Mouse (Mus musculus) embryonic facial prominence, embryonic 13.5 days (tissue): ENCODE measurements around the gene Gm5624. TPM values are rescaled to one million over a fixed set of nuclear protein-coding genes. Genes with fewer than 3 reads are reported as not detected.
"Not testable (repeated sequence)": the region's sequence is repeated elsewhere in the genome, so short reads cannot be mapped to it uniquely, and the experiment has no call there.

Experiments used
- ATAC-seq: fragments of 200-750 bp; cut with Nextera tagmentation; 2 replicates; pipeline ENCODE4 v1.8.0; 2017; ENCODE audit warnings: low read depth; ENCODE audit not compliant: insufficient number of reproducible peaks, insufficient read depth, low FRiP score, low TSS enrichment
- H3K27ac ChIP-seq: fragments of 300-500 bp; sonication (generic); 2 replicates; pipeline ENCODE4 v1.5.1; 2015; ENCODE audit warnings: moderate library complexity, mild to moderate bottlenecking, inconsistent platforms
- H3K27me3 ChIP-seq: fragments of 300-500 bp; sonication (generic); 2 replicates; pipeline ENCODE4 v1.6.1; 2015; ENCODE audit warnings: mild to moderate bottlenecking, inconsistent platforms
- H3K36me3 ChIP-seq: fragments of 300-500 bp; sonication (generic); 2 replicates; pipeline ENCODE4 v1.6.1; 2015; ENCODE audit warnings: mild to moderate bottlenecking, inconsistent platforms
- H3K4me1 ChIP-seq: fragments of 300-500 bp; sonication (generic); 2 replicates; pipeline ENCODE4 v1.6.1; 2015; ENCODE audit warnings: inconsistent platforms
- H3K4me2 ChIP-seq: fragments of 300-500 bp; sonication (generic); 2 replicates; pipeline ENCODE4 v1.6.1; 2015; ENCODE audit warnings: moderate library complexity, mild to moderate bottlenecking, inconsistent platforms
- H3K4me3 ChIP-seq: fragments of 300-500 bp; sonication (generic); 2 replicates; pipeline ENCODE4 v1.5.1; 2015; ENCODE audit warnings: mild to moderate bottlenecking, inconsistent platforms
- H3K9ac ChIP-seq: fragments of 300-500 bp; sonication (generic); 2 replicates; pipeline ENCODE4 v1.6.1; 2015; ENCODE audit warnings: mild to moderate bottlenecking, inconsistent platforms
- H3K9me3 ChIP-seq: fragments of 300-500 bp; sonication (generic); 2 replicates; pipeline ENCODE4 v1.6.1; 2016; ENCODE audit warnings: inconsistent platforms
- WGBS: fragments of 180-500 bp; shearing (Covaris S2); methylation state at CpG from one replicate; pipeline ENCODE4 v1.1.7; 2015; ENCODE audit warnings: mixed read lengths; 5-methylcytosine and 5-hydroxymethylcytosine counted together
- polyA plus RNA-seq: library from polyadenylated mRNA; unstranded; fragments of >200 nt; fragmentation: Nextera tagmentation; extraction: Ambion mirVana; gene quantifications from 2 replicates; pipeline ENCODE4 v1.2.1, GENCODE M21; 2015

Gm5624 gene
- not detected in 2 replicates for polyA plus RNA-seq

DNA sequence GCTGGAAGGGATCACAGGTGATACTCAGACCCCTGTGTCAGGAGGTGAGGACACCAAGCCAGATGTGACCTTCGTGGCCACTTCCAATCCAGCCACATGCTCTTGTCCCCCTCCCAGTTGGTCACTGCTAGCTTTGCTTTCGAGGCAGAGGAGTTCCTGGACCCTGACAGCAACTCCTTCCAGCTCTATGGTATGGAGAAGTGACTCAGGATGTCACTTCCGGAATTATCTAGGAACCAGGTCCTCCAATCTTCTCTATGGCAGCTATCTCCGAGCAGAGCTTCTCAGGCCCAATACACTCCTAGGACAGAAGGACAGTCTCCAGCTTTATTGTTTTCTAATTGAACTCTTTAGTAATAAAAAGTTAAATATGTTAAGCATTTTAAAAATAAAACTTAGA is at the start of gene Gm5624:
TSS of gene Gm5624 (minus strand) at position 202 of the 400 bp plus-strand sequence.
- not testable (repeated sequence) for H3K9me3 ChIP-seq, H3K27ac ChIP-seq, H3K4me3 ChIP-seq, H3K4me1 ChIP-seq, H3K4me2 ChIP-seq, ATAC-seq, H3K36me3 ChIP-seq, H3K9ac ChIP-seq, H3K27me3 ChIP-seq
- WGBS = 81% methylated on average over 4 of the region's 4 CpGs

GRCm38 (mm10) chr14:44591765-44592164 is 36.0 kb downstream of the Gm5624 start:
- not testable (repeated sequence) for H3K36me3 ChIP-seq, H3K9ac ChIP-seq, H3K4me1 ChIP-seq, ATAC-seq, H3K27me3 ChIP-seq, H3K27ac ChIP-seq, H3K9me3 ChIP-seq, H3K4me3 ChIP-seq, H3K4me2 ChIP-seq
- WGBS = 72% methylated on average over 2 of the region's 2 CpGs

DNA sequence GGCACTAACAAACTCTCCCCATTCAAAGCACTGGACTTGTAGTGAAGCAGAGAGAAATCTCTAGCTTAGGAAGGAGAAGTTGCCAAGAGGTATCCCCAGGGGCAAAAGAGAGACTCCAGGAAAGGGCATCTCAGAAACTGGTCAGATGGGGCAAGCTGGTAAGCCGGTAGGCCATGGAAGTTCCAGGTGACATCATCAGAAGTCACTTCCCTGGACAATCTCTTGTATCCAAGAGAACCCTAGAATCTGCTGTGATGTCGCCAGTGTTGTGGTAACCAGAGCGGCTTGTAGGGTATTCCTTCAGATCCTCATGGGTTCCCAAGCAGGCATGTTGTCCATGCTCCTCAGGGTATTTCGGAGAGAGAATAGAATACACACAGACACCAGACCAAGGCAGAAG is 44.9 kb downstream of the Gm5624 start, which contains the start of gene Gm8247:
TSS of gene Gm8247 (plus strand) at position 301 of the 400 bp plus-strand sequence.
- not testable (repeated sequence) for H3K36me3 ChIP-seq, H3K9me3 ChIP-seq, H3K4me3 ChIP-seq, ATAC-seq, H3K4me1 ChIP-seq, H3K9ac ChIP-seq, H3K27me3 ChIP-seq, H3K27ac ChIP-seq, H3K4me2 ChIP-seq
- WGBS = 92% methylated on average over 4 of the region's 4 CpGs

- not testable (repeated sequence) for H3K4me2 ChIP-seq, H3K4me3 ChIP-seq, H3K9me3 ChIP-seq, ATAC-seq, H3K36me3 ChIP-seq, H3K27ac ChIP-seq, H3K9ac ChIP-seq, H3K4me1 ChIP-seq, H3K27me3 ChIP-seq
- 77% methylated on average over 5 of the region's 5 CpGs for WGBS
Measured at GRCm38 (mm10) chr14:44547961-44548360, 79.8 kb downstream of the Gm5624 start.

DNA sequence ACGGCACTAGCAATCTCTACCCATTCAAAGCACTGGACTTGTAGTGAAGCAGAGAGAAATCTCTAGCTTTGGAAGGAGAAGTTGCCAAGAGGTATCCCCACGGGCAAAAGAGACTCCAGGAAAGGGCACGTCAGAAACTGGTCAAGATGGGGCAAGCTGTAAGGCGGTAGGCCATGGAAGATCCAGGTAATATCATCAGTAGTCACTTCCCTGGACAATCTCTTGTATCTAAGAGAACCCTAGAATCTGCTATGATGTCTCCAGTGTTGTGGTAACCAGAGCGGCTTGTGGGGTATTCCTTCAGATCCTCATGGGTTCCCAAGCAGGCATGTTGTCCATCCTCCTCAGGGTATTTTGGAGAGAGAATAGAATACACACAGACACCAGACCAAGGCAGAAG is 109.8 kb downstream of the Gm5624 start, which contains the start of gene Gm17093:
TSS of gene Gm17093 (plus strand) at position 301 of the 400 bp plus-strand sequence.
- not testable (repeated sequence) for H3K4me1 ChIP-seq, H3K9me3 ChIP-seq, H3K36me3 ChIP-seq, H3K9ac ChIP-seq, H3K27ac ChIP-seq, H3K4me3 ChIP-seq, ATAC-seq, H3K27me3 ChIP-seq, H3K4me2 ChIP-seq
- WGBS = 81% methylated on average over 5 of the region's 5 CpGs

Other genes with a start within 250 kb of the Gm5624 start
- gene Gm3371, start 217.2 kb downstream of the Gm5624 start, polyA plus RNA-seq = not detected in 2 replicates
- not detected in 2 replicates for gene Gm8232, start 194.3 kb downstream of the Gm5624 start, polyA plus RNA-seq
- not detected in 2 replicates for gene BC061237, start 135.5 kb downstream of the Gm5624 start, polyA plus RNA-seq
- not detected in 2 replicates for gene Gm17093, start 109.7 kb downstream of the Gm5624 start, polyA plus RNA-seq
- gene Gm8247, start 44.8 kb downstream of the Gm5624 start, polyA plus RNA-seq = not detected in 2 replicates
- not detected in 2 replicates for gene Gm8257, start 78.5 kb upstream of the Gm5624 start, polyA plus RNA-seq
- gene Gm8267, start 122.4 kb upstream of the Gm5624 start, polyA plus RNA-seq = not detected in 2 replicates
- 0.37 and 0.61 TPM in 2 replicates for gene Ptgdr, start 231.4 kb upstream of the Gm5624 start, polyA plus RNA-seq